Mouse (Mus musculus): ENCODE measurements around the gene Zfp428. TPM values are rescaled to one million over a fixed set of nuclear protein-coding genes. Genes with fewer than 3 reads are reported as not detected.
"Not testable (repeated sequence)": the region's sequence is repeated elsewhere in the genome, so short reads cannot be mapped to it uniquely, and the experiment has no call there.

The Zfp428 gene
- polyA plus RNA-seq, 1 experiment from 2014 or later, result 160 TPM

- Histone ChIP-seq H3K4me2 (replicated peaks) (peak overlapping the region; percentile 79), H3K4me1 (peaks cover 47% of the 10 kb centered on the region), H3K9me3 (replicated peaks) (no peaks in the 10 kb centered on the region), H3K9ac (peak overlapping the region; percentile 89), H3K36me3 (peaks cover 24% of the 10 kb centered on the region), H3K27me3 (0 out of 2 replicates have a peak, but pooled peaks cover 1% of the 10 kb centered on the region), H3K4me3 (peak overlapping the region; percentile 61), H3K27ac (peak overlapping the region; percentile 99)
- under 1% methylated on average over 12 of the region's 12 CpGs for WGBS
- no peak; the same call in 1 of the 2 replicates for ATAC-seq (ENCODE audit: low FRiP score)
Observed at GRCm38 (mm10) chr7:24506476-24506837, 349 bp upstream of the Zfp428 start.

GRCm38 (mm10) chr7:24507726-24508114 is 914 bp downstream of the Zfp428 start:
- Histone ChIP-seq H3K27me3 (no peaks in the 10 kb centered on the region), H3K36me3 (peaks cover 23% of the 10 kb centered on the region), H3K4me1 (peaks cover 47% of the 10 kb centered on the region), H3K9ac (peak overlapping the region; percentile 89), H3K9me3 (replicated peaks) (no peaks in the 10 kb centered on the region), H3K4me3 (peak overlapping the region; percentile 61), H3K4me2 (replicated peaks) (peak overlapping the region; percentile 79), H3K27ac (peak overlapping the region; percentile 99)
- WGBS, result 1% methylated on average over 20 of the region's 20 CpGs
- peak; percentile 18; the same call in 1 of the 2 replicates for ATAC-seq (ENCODE audit: low FRiP score)

GRCm38 (mm10) chr7:24512355-24512754 is 5.5 kb downstream of the Zfp428 start, which contains the start of gene AC161166.1:
TSS of gene AC161166.1 (minus strand) at chr7:24512455.
- no peak for ATAC-seq (ENCODE audit: low FRiP score)
- H3K9me3 ChIP-seq (replicated peaks), result no peaks in the 10 kb centered on the region
- H3K4me1 ChIP-seq, result peaks cover 17% of the 10 kb centered on the region
- no peak within 1 kb of the TSS for H3K27ac ChIP-seq
- H3K9ac ChIP-seq, result no peak within 1 kb of the TSS
- no peak within 1 kb of the TSS for H3K4me3 ChIP-seq
- no peak within 1 kb of the TSS for H3K4me2 ChIP-seq (replicated peaks)
- over 99% methylated on average over 7 of the region's 7 CpGs for WGBS
- H3K36me3 ChIP-seq, result peaks cover 56% of the 10 kb centered on the region
- H3K27me3 ChIP-seq, result no peaks in the 10 kb centered on the region

GRCm38 (mm10) chr7:24516319-24516718 is 9.5 kb downstream of the Zfp428 start:
- not testable (repeated sequence) for H3K9me3 ChIP-seq (replicated peaks); H3K27me3 ChIP-seq; H3K9ac ChIP-seq; ATAC-seq (ENCODE audit: low FRiP score); H3K4me3 ChIP-seq; H3K4me1 ChIP-seq; H3K4me2 ChIP-seq (replicated peaks); H3K27ac ChIP-seq
- WGBS, result 55% methylated on average over 7 of the region's 8 CpGs
- peaks cover 57% of the 10 kb centered on the region for H3K36me3 ChIP-seq

GRCm38 (mm10) chr7:24517077-24517476 is 10.3 kb downstream of the Zfp428 start:
- peaks cover 49% of the 10 kb centered on the region for H3K36me3 ChIP-seq
- no peaks in the 10 kb centered on the region for H3K9me3 ChIP-seq (replicated peaks)
- H3K4me1 ChIP-seq, result 0 out of 2 replicates have a peak, but pooled peaks cover 2% of the 10 kb centered on the region
- H3K4me2 ChIP-seq (replicated peaks), result no peak overlapping the region
- 34% methylated on average over 5 of the region's 5 CpGs for WGBS
- H3K27me3 ChIP-seq, result no peaks in the 10 kb centered on the region
- H3K4me3 ChIP-seq, result no peak overlapping the region
- no peak overlapping the region for H3K9ac ChIP-seq
- H3K27ac ChIP-seq, result no peak overlapping the region
- ATAC-seq (ENCODE audit: low FRiP score), result no peak

- Histone ChIP-seq H3K9ac (no peak overlapping the region), H3K4me1 (0 out of 2 replicates have a peak, but pooled peaks cover 2% of the 10 kb centered on the region), H3K27ac (0 out of 2 replicates have a peak overlapping the region, but pooled peaks have one; percentile 57), H3K27me3 (no peaks in the 10 kb centered on the region), H3K4me3 (no peak overlapping the region), H3K4me2 (replicated peaks) (no peak overlapping the region), H3K9me3 (replicated peaks) (no peaks in the 10 kb centered on the region), H3K36me3 (peaks cover 44% of the 10 kb centered on the region)
- WGBS, result 62% methylated on average over 6 of the region's 6 CpGs
- no peak for ATAC-seq (ENCODE audit: low FRiP score)
Observed at GRCm38 (mm10) chr7:24517654-24518053, 10.8 kb downstream of the Zfp428 start.

- Histone ChIP-seq H3K27me3 (no peaks in the 10 kb centered on the region), H3K36me3 (peaks cover 34% of the 10 kb centered on the region), H3K4me1 (0 out of 2 replicates have a peak, but pooled peaks cover 2% of the 10 kb centered on the region), H3K4me2 (replicated peaks) (no peak overlapping the region), H3K27ac (no peak overlapping the region), H3K4me3 (no peak overlapping the region), H3K9me3 (replicated peaks) (no peaks in the 10 kb centered on the region), H3K9ac (no peak overlapping the region)
- ATAC-seq (ENCODE audit: low FRiP score), result no peak
- WGBS, result 48% methylated on average over 3 of the region's 3 CpGs
Observed at GRCm38 (mm10) chr7:24519130-24519529, 12.3 kb downstream of the Zfp428 start.

- WGBS, result 85% methylated on average over 10 of the region's 10 CpGs
- not testable (repeated sequence) for H3K4me1 ChIP-seq; H3K27ac ChIP-seq; H3K9ac ChIP-seq; H3K9me3 ChIP-seq (replicated peaks); ATAC-seq (ENCODE audit: low FRiP score); H3K27me3 ChIP-seq; H3K4me3 ChIP-seq; H3K4me2 ChIP-seq (replicated peaks)
- peaks cover 27% of the 10 kb centered on the region for H3K36me3 ChIP-seq
Observed at GRCm38 (mm10) chr7:24520054-24520453, 13.2 kb downstream of the Zfp428 start.

- H3K9me3 ChIP-seq (replicated peaks), result no peaks in the 10 kb centered on the region
- no peak overlapping the region for H3K9ac ChIP-seq
- 66% methylated on average over 5 of the region's 5 CpGs for WGBS
- no peaks in the 10 kb centered on the region for H3K4me1 ChIP-seq
- H3K36me3 ChIP-seq, result peaks cover 10% of the 10 kb centered on the region
- no peak overlapping the region for H3K4me2 ChIP-seq (replicated peaks)
- H3K27me3 ChIP-seq, result no peaks in the 10 kb centered on the region
- H3K27ac ChIP-seq, result no peak overlapping the region
- no peak overlapping the region for H3K4me3 ChIP-seq
- ATAC-seq (ENCODE audit: low FRiP score), result no peak
Observed at GRCm38 (mm10) chr7:24522805-24523204, 16.0 kb downstream of the Zfp428 start.

- no peaks in the 10 kb centered on the region for H3K27me3 ChIP-seq
- H3K4me3 ChIP-seq, result no peak overlapping the region
- no peaks in the 10 kb centered on the region for H3K4me1 ChIP-seq
- H3K4me2 ChIP-seq (replicated peaks), result no peak overlapping the region
- H3K9me3 ChIP-seq (replicated peaks), result no peaks in the 10 kb centered on the region
- H3K36me3 ChIP-seq, result peaks cover 2% of the 10 kb centered on the region; the same call in 1 of the 2 replicates
- H3K9ac ChIP-seq, result no peak overlapping the region
- H3K27ac ChIP-seq, result no peak overlapping the region
- ATAC-seq (ENCODE audit: low FRiP score), result no peak
- 83% methylated on average over 6 of the region's 6 CpGs for WGBS
Observed at GRCm38 (mm10) chr7:24523723-24524122, 16.9 kb downstream of the Zfp428 start.

- Histone ChIP-seq H3K4me1 (peaks cover 8% of the 10 kb centered on the region), H3K9ac (no peak overlapping the region), H3K27ac (no peak overlapping the region), H3K36me3 (no peaks in the 10 kb centered on the region), H3K27me3 (no peaks in the 10 kb centered on the region), H3K4me3 (no peak overlapping the region), H3K4me2 (replicated peaks) (no peak overlapping the region), H3K9me3 (replicated peaks) (no peaks in the 10 kb centered on the region)
- WGBS, result 82% methylated on average over 6 of the region's 6 CpGs
- ATAC-seq (ENCODE audit: low FRiP score), result no peak
Observed at GRCm38 (mm10) chr7:24524978-24525377, 18.2 kb downstream of the Zfp428 start.

GRCm38 (mm10) chr7:24525686-24526420 is 19.0 kb downstream of the Zfp428 start:
- H3K27me3 ChIP-seq, result no peaks in the 10 kb centered on the region
- no peak overlapping the region for H3K9ac ChIP-seq
- H3K27ac ChIP-seq, result no peak overlapping the region
- H3K4me3 ChIP-seq, result no peak overlapping the region
- no peaks in the 10 kb centered on the region for H3K9me3 ChIP-seq (replicated peaks)
- no peaks in the 10 kb centered on the region for H3K36me3 ChIP-seq
- 89% methylated on average over 12 of the region's 12 CpGs for WGBS
- peaks cover 8% of the 10 kb centered on the region for H3K4me1 ChIP-seq
- ATAC-seq (ENCODE audit: low FRiP score), result no peak
- H3K4me2 ChIP-seq (replicated peaks), result no peak overlapping the region

- peaks cover 14% of the 10 kb centered on the region for H3K27me3 ChIP-seq
- no peak for ATAC-seq (ENCODE audit: low FRiP score)
- 0 out of 2 replicates have a peak overlapping the region, but pooled peaks have one; percentile 91 for H3K4me2 ChIP-seq (replicated peaks)
- no peaks in the 10 kb centered on the region for H3K9me3 ChIP-seq (replicated peaks)
- H3K4me3 ChIP-seq, result no peak overlapping the region
- WGBS, result 94% methylated on average over 11 of the region's 11 CpGs
- no peak overlapping the region for H3K27ac ChIP-seq
- peaks cover 28% of the 10 kb centered on the region for H3K4me1 ChIP-seq
- 0 out of 2 replicates have a peak overlapping the region, but pooled peaks have one; percentile 14 for H3K9ac ChIP-seq
- H3K36me3 ChIP-seq, result peaks cover 9% of the 10 kb centered on the region
Observed at GRCm38 (mm10) chr7:24528861-24529260, 22.1 kb downstream of the Zfp428 start.

All from hindbrain, embryonic 12.5 days (tissue).